Mouse (Mus musculus): ENCODE data around the gene 1110017D15Rik. TPM values are rescaled to one million over a fixed set of nuclear protein-coding genes. Genes with fewer than 3 reads are reported as not detected.

1110017D15Rik gene
- polyA plus RNA-seq, 1 experiment = not detected

- H3K4me1 ChIP-seq (ENCODE audit: control insufficient read depth, insufficient read depth, low read length) = peaks cover 2% of the 10 kb centered on the region; the same call in 1 of the 2 replicates
- 96% methylated on average over 1 of the region's 1 CpGs for WGBS
- no peak overlapping the region for H3K4me3 ChIP-seq (replicated peaks; ENCODE audit: control insufficient read depth, low read depth, low read length)
- TF ChIP-seq POLR2A (IDR thresholded peaks at IDR 0.05; ENCODE audit: borderline replicate concordance, control insufficient read depth, low read depth, low read length) (no peak), CTCF (IDR thresholded peaks at IDR 0.05; ENCODE audit: control insufficient read depth, insufficient read depth, low read length) (no peak)
- H3K27ac ChIP-seq (ENCODE audit: control insufficient read depth, insufficient read depth, low read depth, low read length, poor library complexity) = no peak overlapping the region
Observed at GRCm38 (mm10) chr4:41460690-41461089, 56.4 kb downstream of the 1110017D15Rik start.

Other genes starting within 250 kb of the 1110017D15Rik start
- 30.9 and 64.5 TPM in 2 replicates for gene Ubap2, start 242.2 kb downstream of the 1110017D15Rik start, polyA plus RNA-seq (2011; ENCODE audit: insufficient read depth, insufficient read length, low replicate concordance, missing spikeins)
- gene Dcaf12, start 202.4 kb downstream of the 1110017D15Rik start, polyA plus RNA-seq (2011; ENCODE audit: insufficient read depth, insufficient read length, low replicate concordance, missing spikeins) = 76.7 and 82.1 TPM in 2 replicates
- gene Ubap1, start 168.3 kb downstream of the 1110017D15Rik start, polyA plus RNA-seq (2011; ENCODE audit: insufficient read depth, insufficient read length, low replicate concordance, missing spikeins) = 37.4 and 67.8 TPM in 2 replicates
- gene Kif24, start 52.4 kb downstream of the 1110017D15Rik start, polyA plus RNA-seq (2011; ENCODE audit: insufficient read depth, insufficient read length, low replicate concordance, missing spikeins) = 11.5 and 17.6 TPM in 2 replicates
- gene Nudt2, start 52.2 kb downstream of the 1110017D15Rik start, polyA plus RNA-seq (2011; ENCODE audit: insufficient read depth, insufficient read length, low replicate concordance, missing spikeins) = 3.0 and 3.9 TPM in 2 replicates
- 0.31 TPM in 1 of 2 replicates, not detected in the other for gene AI464131, start 14.3 kb downstream of the 1110017D15Rik start, polyA plus RNA-seq (2011; ENCODE audit: insufficient read depth, insufficient read length, low replicate concordance, missing spikeins)
- gene Fam219a, start 52.2 kb upstream of the 1110017D15Rik start, polyA plus RNA-seq (2011; ENCODE audit: insufficient read depth, insufficient read length, low replicate concordance, missing spikeins) = 6.9 and 17.8 TPM in 2 replicates
- gene Dnaic1, start 52.4 kb upstream of the 1110017D15Rik start, polyA plus RNA-seq (2011; ENCODE audit: insufficient read depth, insufficient read length, low replicate concordance, missing spikeins) = not detected in 2 replicates
- 1.0 and 1.2 TPM in 2 replicates for gene Enho, start 123.0 kb upstream of the 1110017D15Rik start, polyA plus RNA-seq (2011; ENCODE audit: insufficient read depth, insufficient read length, low replicate concordance, missing spikeins)
- gene Cntfr, start 179.8 kb upstream of the 1110017D15Rik start, polyA plus RNA-seq (2011; ENCODE audit: insufficient read depth, insufficient read length, low replicate concordance, missing spikeins) = not detected in 2 replicates
- 77.3 and 83.6 TPM in 2 replicates for gene Il11ra1, start 182.7 kb upstream of the 1110017D15Rik start, polyA plus RNA-seq (2011; ENCODE audit: insufficient read depth, insufficient read length, low replicate concordance, missing spikeins)
- 30.1 and 37.2 TPM in 2 replicates for gene Rpp25l, start 196.2 kb upstream of the 1110017D15Rik start, polyA plus RNA-seq (2011; ENCODE audit: insufficient read depth, insufficient read length, low replicate concordance, missing spikeins)
- gene Dctn3, start 205.8 kb upstream of the 1110017D15Rik start, polyA plus RNA-seq (2011; ENCODE audit: insufficient read depth, insufficient read length, low replicate concordance, missing spikeins) = 24.0 and 48.2 TPM in 2 replicates
- not detected in 2 replicates for gene Arid3c, start 213.8 kb upstream of the 1110017D15Rik start, polyA plus RNA-seq (2011; ENCODE audit: insufficient read depth, insufficient read length, low replicate concordance, missing spikeins)
- gene Galt, start 237.9 kb upstream of the 1110017D15Rik start, polyA plus RNA-seq (2011; ENCODE audit: insufficient read depth, insufficient read length, low replicate concordance, missing spikeins) = 12.3 and 26.9 TPM in 2 replicates
- 6.0 and 13.4 TPM in 2 replicates for gene Sigmar1, start 238.8 kb upstream of the 1110017D15Rik start, polyA plus RNA-seq (2011; ENCODE audit: insufficient read depth, insufficient read length, low replicate concordance, missing spikeins)